Mouse (Mus musculus): ENCODE data around the gene Mpo.

DNA sequence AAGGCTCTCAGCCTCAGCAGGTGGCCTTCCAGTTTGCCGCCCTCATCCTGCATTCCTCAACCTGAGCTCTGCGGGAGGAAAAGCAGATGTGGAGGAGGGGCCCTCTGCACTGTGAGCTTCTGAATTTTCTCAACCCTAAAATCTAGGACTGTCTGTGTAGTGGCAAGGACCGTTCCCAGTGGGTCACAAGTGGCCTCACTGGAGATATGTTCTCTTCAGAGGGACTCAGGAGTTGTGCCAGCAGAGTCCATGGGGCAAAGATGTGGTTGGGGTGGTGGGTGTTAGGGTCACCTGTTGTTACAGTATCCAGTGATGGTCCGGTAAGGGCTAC, 24.0 kb downstream of the Mpo start:
- TF ChIP-seq CTCF (IDR thresholded peaks at IDR 0.05; ENCODE audit: insufficient read depth, low read depth, low read length), result no peak
- TF ChIP-seq POLR2A (IDR thresholded peaks at IDR 0.05; ENCODE audit: insufficient read depth, low read depth, low read length), result no peak

Data from olfactory bulb, adult 2 months (tissue).